In genomic region chr15:9864778-9865177, GRCm38 (mm10) we compare ENCODE assay signal across 15 mouse cellular contexts.
DNase-seq lines count a peak whose midpoint lies in the region; ATAC-seq and TF ChIP-seq lines count a peak whose summit lies in the region.
"Had no signal": no experiment of that assay in that cellular context is flagged by ENCODE, and none has a peak within 500 bp of the region (broad histone marks: within the 10 kb centered on the region; RNA-seq: fewer than 3 reads in every experiment).

No protein-coding gene starts in this region.

- no peaks in the 10 kb centered on the region for H3K36me3 ChIP-seq in kidney, embryonic 15.5 days
- no peaks in the 10 kb centered on the region for H3K36me3 ChIP-seq in kidney, embryonic 16.5 days (ENCODE audit: insufficient read depth, low read length)
- H3K36me3 ChIP-seq in heart, postnatal 0 days (replicated peaks; ENCODE audit: control insufficient read depth, insufficient read depth, low read length) = no peaks in the 10 kb centered on the region
- H3K36me3 ChIP-seq: G1E; liver, embryonic 15.5 days; midbrain, embryonic 10.5 days had no signal

- no peak for TF ChIP-seq EP300 in heart, postnatal 0 days (IDR thresholded peaks at IDR 0.05; ENCODE audit: low read depth)

- H3K27ac ChIP-seq in kidney, embryonic 15.5 days = 0 out of 2 replicates have a peak overlapping the region, but pooled peaks have one; percentile 18
- H3K27ac ChIP-seq in kidney, embryonic 16.5 days (ENCODE audit: low read length) = no peak overlapping the region
- no peak overlapping the region for H3K27ac ChIP-seq in heart, postnatal 0 days (ENCODE audit: low read depth)
- H3K27ac ChIP-seq: layer of hippocampus, adult 2 months; liver, embryonic 15.5 days; midbrain, embryonic 10.5 days had no signal

- no peaks in the 10 kb centered on the region; the same call in 1 of the 2 replicates for H3K9me3 ChIP-seq in kidney, embryonic 15.5 days (replicated peaks)
- H3K9me3 ChIP-seq in kidney, embryonic 16.5 days (ENCODE audit: low read length) = no peaks in the 10 kb centered on the region
- H3K9me3 ChIP-seq in heart, postnatal 0 days (replicated peaks; ENCODE audit: control insufficient read depth, low read length) = no peaks in the 10 kb centered on the region
- H3K9me3 ChIP-seq: G1E; liver, embryonic 15.5 days; midbrain, embryonic 10.5 days had no signal

- no peak overlapping the region for H3K4me3 ChIP-seq in kidney, embryonic 15.5 days (replicated peaks)
- no peak overlapping the region for H3K4me3 ChIP-seq in kidney, embryonic 16.5 days (ENCODE audit: low read length)
- H3K4me3 ChIP-seq in heart, postnatal 0 days (ENCODE audit: low read depth, low read length) = no peak overlapping the region
- H3K4me3 ChIP-seq: layer of hippocampus, adult 2 months; liver, embryonic 15.5 days; midbrain, embryonic 10.5 days had no signal

- no peaks in the 10 kb centered on the region for H3K4me1 ChIP-seq in kidney, embryonic 15.5 days
- H3K4me1 ChIP-seq in kidney, embryonic 16.5 days (ENCODE audit: insufficient read depth, low read length) = no peaks in the 10 kb centered on the region
- no peaks in the 10 kb centered on the region for H3K4me1 ChIP-seq in heart, postnatal 0 days (ENCODE audit: control insufficient read depth, insufficient read depth)
- H3K4me1 ChIP-seq: liver, embryonic 15.5 days; midbrain, embryonic 10.5 days had no signal

- ATAC-seq in kidney, embryonic 15.5 days (replicated peaks; ENCODE audit: low FRiP score) = no peak
- ATAC-seq in kidney, embryonic 16.5 days (ENCODE audit: low FRiP score, low TSS enrichment) = no peak; the same call in 1 of the 2 replicates
- no peak for ATAC-seq in heart, postnatal 0 days (ENCODE audit: insufficient read depth, low read depth)
- peak; percentile 43; the same call in 1 of the 2 replicates for ATAC-seq in monocyte, adult 5-6 weeks (replicated peaks; ENCODE audit: insufficient number of reproducible peaks, low FRiP score, low TSS enrichment, poor library complexity, severe bottlenecking)
- ATAC-seq: activated CD4-positive, CD25-positive, alpha-beta regulatory T cell, adult 4 months had no signal

- peak; percentile 6 for DNase-seq in adrenal gland, adult 8-10 months
- no peak for DNase-seq in adrenal gland, postnatal 4 days (ENCODE audit: low spot score in 2 of 2)
- DNase-seq in heart, postnatal 0 days (ENCODE audit: low spot score) = peak; percentile 23
- no peak for DNase-seq in retina, postnatal 1 day
- no peak for DNase-seq in liver
- DNase-seq: right cerebral cortex, adult 18-20 months; thymus, adult 18-20 months had no signal

- no peak overlapping the region for H3K4me2 ChIP-seq in kidney, embryonic 15.5 days
- H3K4me2 ChIP-seq in kidney, embryonic 16.5 days (replicated peaks; ENCODE audit: low read depth, low read length) = no peak overlapping the region
- H3K4me2 ChIP-seq in heart, postnatal 0 days (ENCODE audit: low read depth, low read length) = no peak overlapping the region
- H3K4me2 ChIP-seq: liver, embryonic 15.5 days had no signal

- no peak overlapping the region for H3K9ac ChIP-seq in kidney, embryonic 15.5 days
- H3K9ac ChIP-seq in kidney, embryonic 16.5 days (replicated peaks; ENCODE audit: low read length) = no peak overlapping the region
- no peak overlapping the region for H3K9ac ChIP-seq in heart, postnatal 0 days (replicated peaks; ENCODE audit: low read depth, low read length)
- H3K9ac ChIP-seq: liver, embryonic 15.5 days had no signal

- WGBS in kidney, embryonic 15.5 days = 73% methylated on average over 1 of the region's 1 CpGs
- 70% methylated on average over 1 of the region's 1 CpGs for WGBS in kidney, embryonic 16.5 days
- 52% methylated on average over 1 of the region's 1 CpGs for WGBS in heart, postnatal 0 days

- no peaks in the 10 kb centered on the region for H3K27me3 ChIP-seq in kidney, embryonic 15.5 days
- no peaks in the 10 kb centered on the region for H3K27me3 ChIP-seq in kidney, embryonic 16.5 days (ENCODE audit: insufficient read depth, low read length)
- no peaks in the 10 kb centered on the region for H3K27me3 ChIP-seq in heart, postnatal 0 days (ENCODE audit: control insufficient read depth, insufficient read depth, low read length)
- H3K27me3 ChIP-seq: liver, embryonic 15.5 days had no signal

- TF ChIP-seq CTCF in heart, postnatal 0 days (IDR thresholded peaks at IDR 0.05; ENCODE audit: low read depth) = no peak

Comparison
In these comparisons a context has a peak if more than half of its experiments do, and no peak if none do; other contexts are left out.
1. DNase-seq: peak in adrenal gland, adult 8-10 months (single experiment) and heart, postnatal 0 days (single experiment); none in adrenal gland, postnatal 4 days (0 of 2), retina, postnatal 1 day (single experiment) and liver (single experiment).